Mouse (Mus musculus) induced T-regulatory cell, adult 2 months (primary cell): ENCODE measurements at regions not wholly inside any gene's neighbourhood (a gene's known extent, or its start where the extent isn't known, plus 50 kb on each side); places are given as distances from the start of the nearest gene placed in this dataset.

ENCODE experiments used
- DNase-seq: peaks from one replicate; pipeline ENCODE4 v3.0.0-alpha.2; 2012; ENCODE audit warnings: low read depth

DNA sequence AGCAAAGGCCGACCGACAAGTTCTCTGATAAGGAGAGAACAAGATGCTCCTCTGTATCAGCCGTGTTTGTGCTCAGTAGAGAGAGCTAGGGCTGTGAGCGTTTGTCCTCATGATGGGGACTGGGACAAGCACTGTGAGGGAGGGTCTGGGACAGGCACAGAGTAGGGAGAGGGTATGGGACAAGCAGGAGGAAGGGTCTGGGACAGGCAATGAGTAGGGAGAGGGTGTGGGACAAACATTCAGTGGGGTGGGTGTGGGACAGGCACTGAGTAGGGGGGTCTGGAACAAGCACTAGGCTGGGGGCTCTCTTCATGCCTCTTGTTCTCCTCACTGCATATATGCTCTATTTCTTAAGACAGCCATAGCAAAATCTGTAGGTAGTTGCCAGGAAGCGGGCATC lies 70.2 kb upstream of the Plcl2 start:
- no peak for DNase-seq

DNA sequence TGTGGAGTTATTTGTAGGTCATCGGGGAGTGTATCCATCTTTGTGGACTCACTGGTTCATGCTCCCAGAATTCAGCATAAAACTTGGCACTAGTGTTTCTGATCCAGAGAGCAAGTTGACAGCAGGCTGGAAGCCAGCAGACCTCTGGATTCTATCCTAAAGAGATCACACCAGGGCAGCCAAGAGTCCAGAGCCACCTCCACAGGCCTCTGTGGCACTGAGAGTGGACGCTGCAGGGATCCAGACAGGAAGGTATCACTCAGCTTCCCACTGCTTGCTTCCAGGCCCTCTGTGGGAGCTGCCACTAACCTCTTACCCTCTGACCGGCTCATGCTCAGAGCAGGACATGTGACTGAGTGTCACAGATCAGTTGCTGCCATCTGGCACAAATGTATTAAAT lies 69.8 kb upstream of the Plcl2 start:
- no peak for DNase-seq

DNA sequence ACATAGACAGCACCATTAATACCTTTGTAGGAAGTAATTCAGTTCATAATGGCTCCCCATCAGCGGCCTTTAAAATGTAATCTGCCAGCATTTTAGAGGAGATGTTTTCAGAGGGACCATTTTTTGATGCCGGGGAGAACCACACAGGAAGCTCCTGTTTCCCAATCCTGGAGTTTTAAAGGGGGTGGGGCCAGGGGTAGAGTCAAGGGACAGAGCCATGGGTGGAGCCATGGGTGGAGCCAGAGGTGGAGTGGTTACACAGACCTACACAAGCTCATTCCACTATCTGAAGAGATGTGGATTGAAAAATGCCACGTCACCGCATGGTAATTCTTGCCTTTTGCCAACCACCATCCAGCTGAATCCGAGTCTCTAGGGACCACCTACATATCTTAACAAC lies 67.1 kb upstream of the Plcl2 start:
- no peak for DNase-seq

DNA sequence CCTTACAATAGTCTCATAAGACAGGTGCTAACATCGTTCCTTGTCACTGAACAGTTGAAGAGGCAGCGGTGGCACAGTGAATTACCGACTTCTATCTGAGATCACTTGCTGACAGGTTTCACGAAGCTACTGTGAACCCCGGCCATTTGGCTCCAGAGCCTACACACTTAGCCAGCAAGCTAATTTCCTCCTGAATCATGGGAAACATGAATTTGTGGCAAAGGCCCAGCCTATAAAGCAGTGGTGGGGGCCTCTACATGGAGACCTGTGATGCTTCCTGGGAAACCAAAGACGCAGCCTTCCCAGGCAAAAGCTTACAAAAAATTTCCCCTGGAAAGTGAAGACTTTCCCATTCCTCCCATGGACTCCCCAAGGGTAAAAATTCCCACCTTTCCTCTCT lies 66.3 kb upstream of the Plcl2 start:
- no peak for DNase-seq

DNA sequence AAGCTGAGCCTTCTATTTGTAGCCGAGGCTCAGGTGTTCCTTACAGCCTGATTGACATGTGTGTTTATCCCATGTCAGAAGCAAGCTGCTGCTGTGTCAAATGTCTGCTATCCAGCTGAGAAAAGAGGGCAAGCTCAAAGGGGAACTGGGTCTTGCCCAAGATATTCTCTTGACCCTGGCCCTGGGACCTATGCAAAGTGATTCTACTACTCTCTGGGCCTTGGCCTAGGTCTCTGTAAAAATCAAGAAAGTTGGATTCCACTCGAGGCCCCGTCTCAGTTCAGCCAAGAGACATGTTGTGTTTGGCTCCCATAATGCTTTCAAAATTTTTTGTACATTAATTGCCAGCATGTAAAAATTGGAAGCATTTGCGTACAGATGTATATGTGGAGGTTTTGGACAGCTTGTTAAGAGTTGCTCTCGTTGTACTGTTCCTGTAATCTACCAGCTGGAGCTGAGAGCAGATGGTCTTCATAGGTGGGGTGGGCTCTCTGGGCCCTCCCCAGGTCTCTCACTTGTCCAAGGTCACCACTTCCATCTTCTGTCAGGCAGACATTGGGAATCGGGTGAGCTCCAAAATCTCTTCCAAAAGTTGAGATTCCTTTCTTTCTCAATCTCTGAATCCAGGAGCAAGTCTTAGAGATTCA lies 65.7 kb upstream of the Plcl2 start:
- no peak for DNase-seq

DNA sequence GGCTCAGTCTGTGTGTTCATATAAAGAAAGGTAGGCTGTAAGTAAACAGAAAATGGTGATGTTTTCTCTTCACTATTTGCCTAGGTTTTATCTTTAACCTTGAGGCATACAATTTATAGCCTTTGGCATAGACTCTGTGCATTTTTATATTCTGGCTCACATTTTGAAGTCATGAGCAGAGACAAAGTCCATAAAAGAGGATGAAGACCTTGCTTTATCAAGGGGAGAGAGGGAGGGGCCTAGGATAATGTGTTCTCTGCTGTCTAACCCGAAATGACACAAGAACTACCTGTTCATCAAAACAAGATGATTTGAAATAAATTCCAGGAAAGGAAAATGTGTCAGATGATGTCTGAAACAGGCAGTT lies 65.2 kb upstream of the Plcl2 start:
- no peak for DNase-seq

DNA sequence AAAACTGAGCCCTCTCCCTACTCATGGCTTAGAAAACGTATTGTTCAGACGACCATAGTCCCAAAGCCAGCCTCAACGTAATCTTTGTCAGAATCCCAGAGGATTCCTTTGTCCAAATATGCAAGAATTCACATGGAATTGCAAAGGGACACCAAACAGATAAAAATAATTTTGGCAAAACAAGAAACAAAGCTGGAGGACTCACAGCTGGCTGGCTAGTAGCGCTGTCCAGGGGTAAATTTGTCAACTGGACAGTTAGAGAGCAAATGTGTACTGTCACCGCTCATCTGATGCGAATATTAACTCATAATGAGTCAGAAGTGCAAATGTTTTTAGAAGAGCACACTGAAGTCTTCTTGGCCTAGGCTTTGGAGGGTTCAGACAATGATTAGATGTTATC lies 60.5 kb upstream of the Plcl2 start:
- DNase-seq = no peak

DNA sequence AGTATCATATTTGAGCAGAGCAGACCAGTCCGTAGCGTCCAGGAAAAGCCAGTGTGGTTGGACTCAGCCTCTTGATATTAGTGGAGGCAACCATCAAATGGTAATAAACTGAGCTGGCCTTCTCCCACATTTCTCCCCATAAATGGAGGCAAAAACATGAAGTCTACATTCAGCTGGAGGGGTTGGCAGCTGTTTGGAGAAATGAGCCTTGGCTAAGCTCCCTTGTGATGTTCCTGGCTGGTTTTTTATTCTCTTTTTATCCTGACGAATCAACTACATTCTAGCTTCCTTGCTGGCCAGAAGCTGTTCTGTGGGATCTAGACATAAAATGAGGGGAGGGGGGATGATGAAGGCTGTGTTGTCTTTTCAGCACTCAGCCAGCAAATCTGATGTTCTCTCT lies 57.6 kb upstream of the Plcl2 start:
- no peak for DNase-seq

DNA sequence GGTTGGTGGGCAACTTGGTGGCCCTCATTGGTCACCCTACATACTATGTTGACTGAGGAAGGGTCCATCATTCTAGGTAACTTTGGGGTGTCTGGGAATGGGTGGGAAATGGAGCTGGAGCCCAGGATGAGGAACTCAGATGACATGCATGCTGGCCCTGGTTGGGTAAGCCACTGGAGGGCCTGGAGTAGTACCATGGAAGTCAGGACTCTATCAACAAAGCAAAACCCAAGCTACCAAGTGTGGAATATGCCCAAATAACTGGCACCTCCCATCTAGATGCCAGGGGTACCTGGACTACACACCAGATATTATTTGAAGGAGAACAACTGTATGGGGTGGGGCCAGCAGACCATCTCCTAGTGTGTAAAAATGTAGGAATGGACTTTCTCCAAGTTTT lies 55.7 kb upstream of the Plcl2 start:
- no peak for DNase-seq

DNA sequence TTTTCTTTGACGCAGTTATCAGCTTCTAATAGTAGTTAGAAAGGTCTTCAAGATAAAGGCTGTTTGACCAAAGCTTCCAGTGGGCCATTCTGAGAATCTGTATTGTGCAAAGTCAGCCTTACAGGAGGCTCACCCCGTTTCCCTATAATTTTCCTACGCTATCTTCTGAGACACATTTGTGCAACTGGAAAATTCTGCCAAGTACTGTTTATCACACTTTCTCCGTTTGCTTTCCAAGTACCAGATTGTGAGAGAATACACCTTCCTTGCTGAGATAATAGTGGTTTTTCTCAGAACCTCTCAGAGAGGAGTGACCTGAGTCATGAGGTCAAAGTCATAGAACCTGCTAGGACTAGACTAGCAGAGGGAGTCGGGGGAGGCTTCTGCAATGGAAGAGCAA lies 55.2 kb upstream of the Plcl2 start:
- no peak for DNase-seq

DNA sequence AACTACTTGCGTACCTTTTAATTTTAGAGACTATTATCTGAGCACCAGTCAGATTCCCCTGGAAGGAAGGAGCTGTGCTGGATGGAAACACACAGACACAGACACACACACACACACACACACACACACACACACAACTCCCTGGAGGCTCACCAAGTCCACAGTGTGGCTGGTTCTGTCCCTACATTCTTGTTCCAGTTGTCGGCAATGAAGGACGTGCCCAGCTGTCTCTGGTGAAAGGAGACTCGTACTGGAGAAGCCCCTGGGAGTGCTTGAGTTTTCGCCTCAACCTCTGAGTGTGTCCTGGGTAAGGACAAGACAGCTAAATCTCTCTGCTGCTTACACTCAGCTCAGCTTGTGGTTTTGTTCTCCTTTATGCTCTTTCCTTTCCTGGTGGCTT lies 54.3 kb upstream of the Plcl2 start:
- no peak for DNase-seq

DNA sequence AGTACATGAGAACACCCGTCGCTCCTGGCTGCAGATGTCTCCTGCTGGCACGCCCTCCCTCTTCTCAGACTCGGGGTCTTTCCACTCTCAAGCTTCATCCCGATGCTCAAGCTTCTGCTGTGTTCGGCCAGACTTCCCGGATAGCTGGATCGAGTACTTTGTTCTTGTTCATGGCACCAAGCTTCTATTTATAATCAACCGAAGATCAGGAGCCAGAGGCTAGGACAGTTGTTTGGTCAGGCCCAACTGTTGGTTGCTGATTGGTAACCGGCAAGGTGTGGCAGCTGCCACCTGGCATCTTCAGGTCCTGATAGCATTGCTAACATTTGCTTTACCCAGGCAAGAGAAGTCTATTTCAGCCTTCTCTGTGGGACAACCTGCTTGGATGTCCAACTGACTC lies 53.5 kb upstream of the Plcl2 start:
- DNase-seq = no peak

DNA sequence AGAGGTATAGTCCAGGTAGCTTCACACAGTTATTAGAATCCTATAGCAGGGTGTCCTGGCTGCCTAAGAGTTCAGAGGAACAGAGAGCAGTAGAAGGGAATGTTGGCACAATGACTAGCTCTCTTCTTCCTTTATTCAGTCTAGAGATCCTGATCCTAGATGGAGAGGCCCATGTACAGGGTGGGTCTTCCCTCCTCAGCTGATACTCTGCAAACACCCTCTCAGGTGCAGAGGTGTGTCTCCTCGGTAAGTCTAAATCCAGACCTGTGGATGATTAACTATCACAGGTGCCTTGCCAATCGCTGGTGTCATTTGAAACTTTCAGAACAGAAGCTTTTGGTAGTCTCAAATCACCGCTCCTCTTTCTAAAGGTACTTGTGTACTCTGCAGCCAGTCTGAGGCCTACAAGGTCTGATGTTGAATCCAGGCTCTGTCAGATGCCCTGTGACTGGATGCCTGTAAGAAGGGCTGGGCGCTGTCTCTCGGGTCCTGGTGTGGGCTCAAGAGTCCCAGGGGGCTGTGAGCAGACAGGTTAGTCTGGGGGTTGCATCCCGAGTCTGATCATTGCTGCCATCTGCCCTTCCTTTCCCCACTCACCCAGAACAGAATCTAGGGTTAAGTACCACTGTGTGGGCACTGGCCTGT lies 52.0 kb upstream of the Plcl2 start:
- no peak for DNase-seq

DNA sequence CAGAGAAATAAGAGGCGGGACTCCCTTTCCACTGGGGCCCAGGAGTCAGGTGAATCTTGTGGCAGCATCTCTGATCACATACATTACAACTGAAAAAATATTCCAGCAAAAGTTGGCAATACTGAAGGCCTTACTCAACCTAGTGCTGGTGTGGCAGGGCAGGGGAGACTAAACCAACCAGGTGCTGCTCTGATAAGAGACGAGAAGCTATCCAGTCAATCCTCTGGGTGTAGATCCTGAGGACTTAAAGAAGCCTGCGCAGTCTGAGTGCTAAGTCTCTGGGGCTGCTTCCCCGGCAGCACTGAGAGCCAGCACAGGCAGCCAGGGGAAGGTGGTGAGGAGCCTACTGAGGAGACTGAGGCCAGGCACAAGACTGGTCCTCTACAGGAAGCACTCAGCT lies 51.0 kb upstream of the Plcl2 start:
- DNase-seq = no peak
